Mouse (Mus musculus): ENCODE measurements around the gene Abcg2.
"Not testable (repeated sequence)": the region's sequence is repeated elsewhere in the genome, so short reads cannot be mapped to it uniquely, and the experiment has no call there.

Gene Abcg2

GRCm38 (mm10) chr6:58584223-58584622 lies at the start of gene Abcg2:
Abcg2 (plus strand) TSS chr6:58584523.
- not testable (repeated sequence) for DNase-seq

GRCm38 (mm10) chr6:58540263-58540662 lies 44.1 kb upstream of the Abcg2 start:
- DNase-seq = not testable (repeated sequence)

GRCm38 (mm10) chr6:58542852-58543251 lies 41.5 kb upstream of the Abcg2 start:
- peak; percentile 4 for DNase-seq

GRCm38 (mm10) chr6:58544971-58545370 lies 39.4 kb upstream of the Abcg2 start:
- DNase-seq = not testable (repeated sequence)

- DNase-seq = not testable (repeated sequence)
Observed at GRCm38 (mm10) chr6:58546050-58546449, 38.3 kb upstream of the Abcg2 start.

- peak; percentile 44 to 47 for DNase-seq
Observed at GRCm38 (mm10) chr6:58546816-58547215, 37.5 kb upstream of the Abcg2 start.

- DNase-seq = not testable (repeated sequence)
Observed at GRCm38 (mm10) chr6:58553812-58554211, 30.5 kb upstream of the Abcg2 start.

GRCm38 (mm10) chr6:58593987-58594844 lies 9.9 kb downstream of the Abcg2 start:
- not testable (repeated sequence) for DNase-seq

GRCm38 (mm10) chr6:58595639-58596293 lies 11.4 kb downstream of the Abcg2 start:
- DNase-seq = not testable (repeated sequence)

GRCm38 (mm10) chr6:58596294-58596653 lies 12.0 kb downstream of the Abcg2 start:
- no peak for DNase-seq

- not testable (repeated sequence) for DNase-seq
Observed at GRCm38 (mm10) chr6:58602119-58602518, 17.8 kb downstream of the Abcg2 start.

GRCm38 (mm10) chr6:58602991-58603390 lies 18.7 kb downstream of the Abcg2 start:
- not testable (repeated sequence) for DNase-seq

- DNase-seq = peak in 1 of 2 experiments; percentile 13
Observed at GRCm38 (mm10) chr6:58603485-58604090, 19.3 kb downstream of the Abcg2 start.

- no peak for DNase-seq
Observed at GRCm38 (mm10) chr6:58606642-58607041, 22.3 kb downstream of the Abcg2 start.

- no peak for DNase-seq
Observed at GRCm38 (mm10) chr6:58608422-58608821, 24.1 kb downstream of the Abcg2 start.

GRCm38 (mm10) chr6:58609919-58610759 lies 25.8 kb downstream of the Abcg2 start:
- no peak for DNase-seq

GRCm38 (mm10) chr6:58610760-58611654 lies 26.7 kb downstream of the Abcg2 start:
- peak in 1 of 2 experiments; percentile 9 for DNase-seq

- DNase-seq = no peak
Observed at GRCm38 (mm10) chr6:58624126-58624525, 39.8 kb downstream of the Abcg2 start.

- no peak for DNase-seq
Observed at GRCm38 (mm10) chr6:58629238-58629637, 44.9 kb downstream of the Abcg2 start.

GRCm38 (mm10) chr6:58632419-58632818 lies 48.1 kb downstream of the Abcg2 start:
- no peak for DNase-seq

GRCm38 (mm10) chr6:58633731-58634130 lies 49.4 kb downstream of the Abcg2 start:
- no peak for DNase-seq

Data from cerebellum, postnatal 36 days (tissue).